Mouse (Mus musculus) adrenal gland, postnatal 14 days (tissue): ENCODE measurements around the gene Fam227a. TPM values are rescaled to one million over a fixed set of nuclear protein-coding genes. Genes with fewer than 3 reads are reported as not detected.
A peak's percentile ranks its signal among the peaks of the same experiment; 100 is the strongest.

Source experiments
- DNase-seq: peaks from one replicate; pipeline ENCODE4 v3.0.0; 2021; ENCODE audit warnings: mixed read lengths
- microRNA-seq, 2 experiments: library from miRNA; unstranded; fragments of <30 nt; microRNA quantifications; one replicate each; pipeline ENCODE4 v1.2.0; 2021
- total RNA-seq: library from RNA; stranded (reverse); gene quantifications from 2 replicates; pipeline ENCODE4 v1.2.3, GENCODE M21; 2021

The Fam227a gene
- total RNA-seq, 1 experiment from 2014 or later = 4.8 TPM

DNA sequence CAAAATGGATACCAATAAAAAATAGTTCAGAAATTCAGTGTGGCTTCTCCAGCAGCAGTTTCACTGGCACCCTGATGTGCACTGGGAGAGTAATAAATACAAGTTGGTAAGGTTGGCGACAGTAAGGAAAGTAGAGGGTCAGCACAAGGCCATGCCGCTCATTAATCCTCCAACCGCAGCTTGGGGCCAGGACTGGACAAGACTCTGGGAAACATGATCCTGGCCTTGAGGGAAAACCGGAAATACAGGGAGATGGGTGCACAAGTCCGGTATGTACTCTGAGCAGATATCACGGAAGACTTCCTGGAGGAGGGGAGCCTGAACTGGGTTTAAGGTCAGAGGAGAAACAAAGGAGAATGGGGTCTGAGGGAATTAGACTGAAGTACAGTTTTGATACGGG, 43.3 kb downstream of the Fam227a start:
- DNase-seq = peak; percentile 60

DNA sequence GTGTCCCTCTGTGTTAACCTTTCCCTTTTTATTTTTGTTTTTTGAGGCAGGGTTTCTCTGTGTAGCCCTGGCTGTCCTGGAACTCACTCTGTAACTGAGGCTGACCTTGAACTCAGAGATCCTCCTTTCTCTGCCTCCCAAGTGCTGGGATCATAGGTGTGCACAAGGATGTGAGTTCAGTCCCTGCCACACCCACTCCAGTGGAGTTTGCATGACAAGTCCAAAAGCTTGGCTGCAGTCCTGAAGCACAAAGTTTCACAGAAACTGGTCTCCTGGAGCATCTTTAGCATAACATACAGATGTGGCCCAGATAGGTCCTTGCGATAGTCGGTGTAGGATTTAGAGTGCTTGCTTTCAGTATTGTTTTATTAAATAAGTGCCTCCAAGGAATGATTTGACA, 49.5 kb downstream of the Fam227a start:
- DNase-seq = no peak

DNA sequence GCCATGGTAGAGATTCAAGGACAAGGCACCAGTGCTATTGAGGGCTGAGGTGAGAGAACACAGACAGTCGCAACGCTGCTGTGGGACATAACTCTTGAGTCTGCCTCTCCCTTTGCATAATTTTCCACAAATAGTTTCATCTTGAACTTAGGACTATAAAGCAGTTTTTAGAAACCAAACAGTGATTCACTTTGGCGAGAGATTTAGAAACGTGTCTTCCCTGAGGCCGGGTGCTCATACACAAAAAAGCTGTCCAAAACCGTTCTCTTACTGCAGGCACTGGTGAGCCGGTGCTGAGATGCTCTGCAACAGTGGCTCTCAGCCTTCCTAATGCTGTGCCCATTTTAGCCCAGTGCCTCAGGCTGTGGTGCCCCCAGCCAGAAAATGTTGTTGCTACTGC, 50.5 kb downstream of the Fam227a start:
- DNase-seq = no peak

DNA sequence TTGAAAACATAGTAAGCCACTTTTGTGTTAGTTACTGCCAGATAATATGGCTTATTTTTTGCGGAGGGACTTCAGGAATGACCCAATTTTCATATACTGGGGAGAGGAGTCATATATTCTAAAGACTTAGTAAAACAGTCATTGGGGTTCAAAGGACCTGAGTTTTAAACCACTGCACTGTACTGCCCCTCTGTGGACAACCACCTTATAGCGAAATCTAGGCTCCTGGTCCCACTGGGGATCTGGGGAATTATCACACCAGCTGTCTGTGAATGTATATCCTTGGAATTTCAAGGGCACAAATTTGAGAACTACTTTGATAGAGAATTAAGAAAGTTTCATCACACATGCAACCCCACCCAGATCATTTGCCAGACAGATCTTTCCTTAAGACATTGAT, 51.0 kb downstream of the Fam227a start:
- DNase-seq = peak; percentile 49

DNA sequence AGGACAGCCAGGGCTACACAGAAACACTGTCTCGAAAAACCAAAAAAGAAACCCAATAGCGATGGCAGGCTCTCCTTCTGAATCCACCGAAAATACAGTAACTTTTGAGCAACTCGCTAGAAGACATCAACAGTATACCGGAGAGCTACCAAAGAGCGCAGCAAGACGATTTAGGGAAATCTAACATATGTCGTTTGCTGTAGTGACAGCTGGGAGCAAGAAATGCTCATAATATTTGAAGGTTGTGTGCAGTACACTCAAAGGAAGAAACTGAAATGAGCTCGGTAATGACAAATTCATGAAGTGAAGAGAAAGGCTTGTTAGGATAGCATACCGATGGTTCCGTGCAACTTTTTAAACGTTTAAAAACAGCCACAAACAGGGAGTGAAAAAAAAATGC, 52.6 kb downstream of the Fam227a start:
- DNase-seq = no peak

DNA sequence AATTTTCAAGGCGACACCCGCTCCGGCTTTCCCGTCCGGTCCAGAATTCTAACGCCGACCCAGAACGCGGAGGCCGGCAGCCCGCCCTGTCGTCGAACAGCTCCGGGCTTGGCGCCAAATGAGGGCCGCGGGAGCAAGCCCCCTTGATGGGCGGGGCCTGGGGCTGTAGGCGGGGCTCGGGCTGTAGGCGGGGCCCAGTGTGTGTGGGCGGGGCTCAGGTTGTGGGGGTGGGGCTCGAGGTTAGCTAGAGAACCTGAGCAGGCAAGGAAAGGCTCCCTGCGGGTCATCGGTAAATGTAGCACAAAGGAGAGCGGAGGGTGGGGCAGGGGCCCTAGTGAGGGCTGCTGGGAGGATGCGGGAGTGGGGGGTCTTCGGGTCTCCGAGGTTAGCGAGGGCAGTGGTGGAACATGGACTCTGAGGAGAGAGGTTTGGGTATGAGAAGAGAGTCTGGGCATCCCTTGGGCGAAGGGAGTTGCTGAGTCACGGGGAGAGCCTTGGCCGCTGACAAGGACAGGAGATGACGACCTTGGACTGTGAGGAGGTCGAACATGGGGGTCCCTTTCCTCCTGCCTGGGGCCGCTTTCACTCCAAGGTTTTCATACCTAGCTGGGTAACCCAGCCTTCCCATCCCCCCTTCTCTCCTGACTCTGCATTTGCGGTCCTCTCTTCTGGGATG, 53.6 kb downstream of the Fam227a start, which contains the start of gene Dmc1:
Gene Dmc1, minus strand, starts transcription at position 120 of the 676 bp plus-strand sequence.
- peak; percentile 82 for DNase-seq

DNA sequence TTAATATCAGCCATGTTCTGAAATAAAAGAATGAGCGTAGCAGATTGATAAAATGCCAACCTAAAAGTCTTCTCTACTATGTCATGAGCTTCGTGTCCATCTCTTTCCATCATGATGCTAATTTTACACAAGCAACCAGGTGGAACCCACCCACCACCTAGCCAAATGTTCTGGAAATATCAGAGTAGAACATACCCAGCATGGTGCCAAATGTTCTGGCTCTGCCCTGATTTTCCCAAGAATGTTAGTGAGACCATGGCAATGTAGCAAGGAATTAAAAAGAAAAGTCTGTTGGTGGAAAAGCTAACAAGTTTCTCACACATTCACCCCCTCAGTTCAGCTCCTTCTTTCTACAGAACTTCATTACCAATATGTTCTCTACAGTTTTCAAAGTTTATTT, 58.6 kb downstream of the Fam227a start:
- no peak for DNase-seq

DNA sequence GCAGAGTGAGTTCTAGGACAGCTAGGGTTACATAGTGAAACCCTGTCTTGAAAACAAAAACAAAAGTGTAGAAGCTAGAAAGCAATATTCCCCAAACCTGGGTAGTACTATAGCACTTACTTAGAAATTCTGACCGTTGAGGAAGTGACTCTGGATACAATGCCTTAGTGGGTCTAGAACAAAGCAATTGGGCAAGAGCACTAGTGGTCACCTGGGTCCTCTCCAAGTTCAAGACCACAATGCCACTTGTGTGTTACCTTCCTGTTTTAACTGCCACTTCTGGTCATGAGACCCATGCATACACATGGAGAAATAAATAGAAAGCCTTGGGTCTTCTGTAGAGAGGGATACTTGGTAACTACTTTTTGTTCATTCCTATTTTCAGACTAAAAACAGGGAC, 60.0 kb downstream of the Fam227a start:
- no peak for DNase-seq

DNA sequence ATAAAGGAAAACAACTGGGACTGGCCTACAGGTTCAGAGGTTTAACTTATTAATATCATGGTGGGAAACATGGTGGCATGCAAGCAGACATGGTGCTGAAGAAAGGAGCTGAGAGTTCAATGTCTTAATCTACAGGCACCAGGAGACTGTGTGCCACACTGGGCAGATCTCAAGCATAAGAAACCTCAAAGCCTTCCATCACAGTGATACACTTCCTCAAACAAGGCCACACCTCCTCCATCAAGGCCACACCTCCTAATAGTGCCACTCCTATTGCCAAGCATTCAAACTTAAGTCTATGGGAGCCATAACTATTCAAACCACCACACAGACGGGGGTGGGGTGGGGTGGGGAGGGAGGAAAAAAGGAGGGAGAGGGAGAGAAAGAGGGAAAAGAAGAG, 77.2 kb downstream of the Fam227a start:
- no peak for DNase-seq

DNA sequence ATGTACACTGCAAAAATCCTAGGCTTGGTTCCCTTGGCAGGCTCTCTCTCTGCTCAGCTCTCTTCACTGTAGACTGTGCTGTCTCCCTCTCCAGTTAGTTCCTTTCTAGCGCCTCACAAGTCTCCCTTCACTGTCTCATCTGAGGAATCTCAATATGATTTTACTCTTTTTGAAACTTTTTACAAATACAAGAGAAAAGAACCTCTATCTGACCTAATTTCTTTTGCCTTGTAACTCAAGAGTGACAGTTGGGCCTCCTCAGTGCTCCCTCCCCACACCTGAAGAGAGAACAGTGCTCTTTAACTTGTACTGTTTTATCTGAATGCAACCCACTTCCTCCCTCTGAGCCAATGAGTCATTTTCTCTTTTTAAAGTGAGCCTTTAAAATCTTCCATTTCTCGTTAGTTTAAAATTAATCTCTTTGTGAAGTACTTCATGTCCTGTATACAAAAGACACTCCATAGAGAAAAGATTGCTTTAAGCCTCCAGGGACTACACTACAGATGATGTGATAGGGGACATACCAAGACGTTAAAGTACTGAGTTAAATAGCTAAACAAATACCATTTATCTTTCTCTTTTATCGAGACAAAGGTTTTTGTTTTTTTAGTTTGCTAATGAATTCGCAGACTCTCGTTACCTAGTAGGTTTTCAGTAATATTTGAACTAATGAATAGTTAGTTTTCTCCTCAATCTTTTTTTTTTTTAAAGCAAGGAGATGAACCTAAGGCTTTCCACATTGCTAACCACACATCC, 80.9 kb downstream of the Fam227a start:
- no peak for DNase-seq

DNA sequence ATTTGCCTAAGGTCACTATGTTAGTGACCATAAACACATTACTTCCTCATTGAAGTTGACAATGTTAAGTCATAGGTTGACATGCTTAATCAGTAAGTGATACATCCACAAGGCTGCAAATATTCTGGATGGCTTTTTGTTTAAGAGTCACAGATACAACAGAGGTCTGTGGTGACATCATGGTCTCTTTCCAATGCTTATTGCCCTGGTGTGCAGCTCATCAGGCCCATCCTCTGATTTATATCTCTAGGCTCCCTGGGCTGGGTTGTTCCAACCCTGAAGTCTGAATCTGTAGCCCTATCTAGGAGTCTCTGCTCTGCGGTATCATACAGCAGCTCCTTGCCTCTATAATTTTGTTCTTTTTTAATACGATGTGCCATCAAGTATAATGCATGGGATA, 81.8 kb downstream of the Fam227a start:
- DNase-seq = no peak

DNA sequence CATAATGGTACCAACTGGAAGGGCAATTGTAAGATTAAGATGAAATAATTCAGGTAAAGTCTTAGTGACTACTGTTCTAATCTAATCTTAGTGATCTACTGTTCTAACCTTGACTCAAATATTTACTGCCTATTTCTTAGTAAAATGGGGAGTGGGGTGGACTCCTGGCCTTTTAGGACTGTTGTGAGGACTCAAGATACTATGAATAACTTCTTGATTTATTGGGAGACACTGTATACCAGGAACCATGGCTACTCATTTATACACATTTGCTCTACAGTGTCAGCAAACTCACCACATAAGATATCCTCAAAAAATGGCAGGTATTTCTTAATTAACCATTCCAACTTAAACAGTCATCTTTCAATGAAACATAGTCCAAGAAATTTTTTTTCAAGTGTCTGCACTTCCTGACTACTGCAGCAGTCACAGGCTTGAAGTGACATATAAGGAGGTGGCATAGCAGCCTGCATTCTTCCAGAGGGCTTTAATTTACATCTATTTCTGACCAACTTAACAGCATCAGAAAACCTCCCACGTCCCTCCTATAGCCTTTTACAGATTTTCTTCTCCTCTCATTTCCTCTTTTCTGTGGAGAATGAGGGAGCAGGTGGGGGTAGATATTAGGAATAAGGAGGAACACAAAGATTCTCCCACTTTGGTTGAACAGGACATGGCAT, 83.1 kb downstream of the Fam227a start:
- no peak for DNase-seq

DNA sequence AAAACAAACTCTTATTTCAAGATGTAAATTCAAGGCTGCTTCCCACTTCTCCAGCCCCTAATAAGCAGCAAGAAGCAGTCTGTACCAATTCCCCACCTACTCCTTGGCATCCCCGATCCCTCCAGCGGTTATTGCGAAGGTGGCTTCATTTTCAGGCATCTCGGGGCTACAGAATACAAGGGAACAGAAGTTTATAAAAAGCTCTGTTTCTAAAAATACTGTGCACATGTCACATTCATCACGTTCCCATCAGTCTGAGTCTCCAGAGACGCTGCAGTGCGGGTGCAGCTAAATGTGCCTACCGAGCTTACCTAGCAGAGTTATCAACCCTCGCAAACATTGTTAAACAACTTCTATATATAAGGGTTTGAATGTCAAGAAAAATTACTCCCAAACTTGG, 96.3 kb downstream of the Fam227a start:
- no peak for DNase-seq

DNA sequence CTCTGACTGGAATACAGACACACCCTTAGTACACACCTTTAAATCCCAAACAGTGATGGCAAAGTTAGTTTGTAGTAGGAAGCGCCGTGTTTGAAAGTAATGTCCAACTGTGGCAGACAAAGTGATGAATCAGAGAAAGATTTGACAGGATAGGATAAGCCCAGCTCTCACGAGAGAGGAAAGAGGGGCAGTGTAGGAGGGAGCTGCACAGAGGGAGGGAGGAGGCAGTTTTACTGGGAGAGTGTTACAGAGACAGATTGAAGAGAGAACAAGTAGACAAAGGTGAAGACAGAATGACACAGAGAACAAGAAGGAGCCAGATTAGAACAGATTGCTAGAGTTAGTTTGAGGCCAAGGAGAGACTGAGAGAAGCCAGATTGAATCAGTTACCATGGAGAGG, 99.1 kb downstream of the Fam227a start:
- no peak for DNase-seq

Small RNA genes within 50 kb of the gene (microRNA-seq; reads per million reads assigned to microRNA genes)
- gene Gm27903 = 0 reads per million in 2 experiments

Other genes with a start within 250 kb of the Fam227a start
- 66.7 and 85.8 TPM in 2 replicates for gene Csnk1e, start 203.4 kb downstream of the Fam227a start, total RNA-seq
- 0.19 and 0.23 TPM in 2 replicates for gene Kcnj4, start 153.7 kb downstream of the Fam227a start, total RNA-seq
- 6.8 and 7.3 TPM in 2 replicates for gene Kdelr3, start 142.5 kb downstream of the Fam227a start, total RNA-seq
- gene Ddx17, start 112.2 kb downstream of the Fam227a start, total RNA-seq = 281 and 315 TPM in 2 replicates
- 3.1 TPM in 2 replicates for gene Dmc1, start 53.8 kb downstream of the Fam227a start, total RNA-seq
- gene Cby1, start 243 bp upstream of the Fam227a start, total RNA-seq = 21.9 and 24.8 TPM in 2 replicates
- gene Tomm22, start 11.9 kb upstream of the Fam227a start, total RNA-seq = 116 and 120 TPM in 2 replicates
- gene Josd1, start 29.0 kb upstream of the Fam227a start, total RNA-seq = 38.0 and 43.9 TPM in 2 replicates
- 26.1 and 35.8 TPM in 2 replicates for gene Gtpbp1, start 31.9 kb upstream of the Fam227a start, total RNA-seq
- gene Sun2, start 83.6 kb upstream of the Fam227a start, total RNA-seq = 61.1 and 78.0 TPM in 2 replicates
- 16.6 and 20.1 TPM in 2 replicates for gene Dnal4, start 118.9 kb upstream of the Fam227a start, total RNA-seq
- gene Nptxr, start 145.8 kb upstream of the Fam227a start, total RNA-seq = 7.0 and 8.4 TPM in 2 replicates
- 0.71 and 0.96 TPM in 2 replicates for gene Npcd, start 175.3 kb upstream of the Fam227a start, total RNA-seq
- gene Cbx6, start 175.7 kb upstream of the Fam227a start, total RNA-seq = 60.1 and 64.8 TPM in 2 replicates
- gene Apobec3, start 232.7 kb upstream of the Fam227a start, total RNA-seq = 19.8 and 38.2 TPM in 2 replicates